Mouse (Mus musculus) 416B (cell line): ENCODE results near the gene Acsm4.
"Not testable (repeated sequence)": the region's sequence is repeated elsewhere in the genome, so short reads cannot be mapped to it uniquely, and the experiment has no call there.

Source experiments
- DNase-seq: peaks from one replicate; pipeline ENCODE4 v3.0.0; 2011; ENCODE audit warnings: low read depth

Gene Acsm4

DNA sequence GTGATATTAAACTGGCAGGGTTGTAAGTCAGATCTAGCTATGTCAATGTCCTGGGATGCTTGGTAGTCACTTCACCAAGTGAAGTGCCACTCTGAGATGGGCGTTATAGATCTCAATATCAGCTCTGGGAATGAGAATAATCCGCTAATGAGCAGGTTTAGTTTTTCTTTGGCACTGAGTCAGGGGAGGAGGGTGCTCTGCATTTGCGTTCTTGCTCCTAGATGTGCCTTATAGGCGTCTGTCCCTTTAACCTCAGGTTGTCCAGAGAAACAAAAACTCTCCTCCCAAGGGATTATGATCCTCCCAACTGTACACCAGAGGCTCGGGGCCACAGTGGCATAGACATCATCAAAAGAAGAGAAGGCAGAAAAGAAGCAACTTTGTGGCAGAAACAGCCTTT, at the start of gene Acsm4:
Gene Acsm4, plus strand, starts transcription at position 301 of the 400 bp plus-strand sequence.
- no peak for DNase-seq

- no peak for DNase-seq
These were observed 47.5 kb upstream of the Acsm4 start for GRCm38 (mm10) chr7:119642307-119642706.

- DNase-seq, result no peak
These were observed 21.9 kb upstream of the Acsm4 start for GRCm38 (mm10) chr7:119667893-119668292.

GRCm38 (mm10) chr7:119670395-119670794, 19.4 kb upstream of the Acsm4 start:
- no peak for DNase-seq

DNA sequence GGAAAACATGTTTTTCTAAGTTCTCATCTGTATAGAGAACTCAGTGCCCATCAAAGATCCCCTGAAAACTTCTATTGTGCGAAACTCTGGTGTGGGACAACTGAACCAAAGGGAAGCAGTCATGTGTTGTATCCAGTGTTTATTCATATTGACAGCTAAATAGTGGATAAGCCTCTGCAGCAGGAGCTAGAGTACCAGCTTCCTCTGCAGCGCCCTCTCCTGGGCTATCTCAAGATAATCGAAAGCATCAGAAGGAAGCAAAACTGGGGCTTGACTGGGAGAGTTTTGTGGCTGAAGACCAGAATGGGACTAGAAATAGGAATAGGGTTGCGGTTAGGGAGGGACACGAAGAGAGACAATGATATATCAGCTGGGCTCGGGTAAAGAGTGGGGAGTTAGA, 18.9 kb upstream of the Acsm4 start:
- peak; percentile 15 for DNase-seq

DNA sequence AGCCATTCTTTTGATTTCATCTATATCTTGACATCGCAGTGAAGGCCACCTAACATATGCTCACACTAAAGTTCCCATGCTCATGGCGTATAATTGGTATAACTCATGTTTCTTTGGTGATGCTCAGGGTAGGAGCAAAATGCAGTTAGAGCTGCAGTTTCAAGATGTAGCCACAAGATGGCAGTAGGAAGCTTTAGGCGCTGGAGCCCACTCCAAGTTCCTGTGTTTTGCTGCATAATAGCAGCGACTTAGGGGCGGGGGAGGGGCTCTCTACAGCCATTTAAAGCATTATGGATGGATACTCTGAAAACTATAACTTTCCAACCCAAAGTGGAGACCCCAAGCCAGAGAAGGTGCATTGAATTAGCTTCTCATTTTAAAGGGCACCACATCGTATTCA, 16.4 kb upstream of the Acsm4 start:
- DNase-seq, result peak; percentile 56

GRCm38 (mm10) chr7:119680107-119680506, 9.7 kb upstream of the Acsm4 start:
- no peak for DNase-seq

DNA sequence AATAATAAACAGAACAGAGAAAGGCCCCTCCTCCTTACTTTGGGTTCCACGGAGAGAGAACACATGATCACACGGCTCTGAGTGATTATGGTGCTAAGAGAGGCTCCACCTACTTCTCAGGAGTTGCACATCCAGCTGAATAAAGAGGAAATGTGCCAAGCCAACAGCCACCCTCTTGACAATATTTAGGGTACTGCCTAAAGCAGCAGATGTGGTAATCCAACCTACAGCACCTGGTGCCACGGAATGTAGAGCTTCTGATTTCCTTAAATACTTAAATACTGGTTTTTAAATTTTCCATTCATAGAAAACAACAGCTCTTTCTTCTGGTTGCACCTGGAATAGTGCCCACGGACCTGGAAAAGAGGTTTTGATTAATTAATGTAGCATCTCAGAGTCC, 7.1 kb upstream of the Acsm4 start:
- DNase-seq, result no peak

DNA sequence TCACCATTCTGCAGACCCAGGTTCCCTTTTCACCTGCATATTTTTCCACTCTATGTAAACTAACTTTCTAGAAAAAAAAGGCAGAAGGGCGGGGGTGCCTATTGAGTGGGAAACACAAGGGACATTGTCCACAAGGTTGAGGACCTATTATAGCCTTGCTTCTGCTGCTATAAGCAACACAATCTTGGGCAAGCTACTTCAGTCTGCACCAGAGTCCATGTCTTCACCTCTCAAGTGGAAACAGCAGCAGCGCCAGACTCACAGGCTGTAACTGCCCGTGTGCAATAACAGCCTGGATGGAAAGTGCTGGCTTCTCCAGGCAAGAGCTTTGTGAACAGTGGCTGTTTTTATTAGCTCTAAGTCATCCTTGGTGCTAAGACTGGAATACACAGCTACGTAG, 2.5 kb downstream of the Acsm4 start:
- DNase-seq, result no peak

GRCm38 (mm10) chr7:119694926-119695325, 5.1 kb downstream of the Acsm4 start:
- DNase-seq, result no peak

DNA sequence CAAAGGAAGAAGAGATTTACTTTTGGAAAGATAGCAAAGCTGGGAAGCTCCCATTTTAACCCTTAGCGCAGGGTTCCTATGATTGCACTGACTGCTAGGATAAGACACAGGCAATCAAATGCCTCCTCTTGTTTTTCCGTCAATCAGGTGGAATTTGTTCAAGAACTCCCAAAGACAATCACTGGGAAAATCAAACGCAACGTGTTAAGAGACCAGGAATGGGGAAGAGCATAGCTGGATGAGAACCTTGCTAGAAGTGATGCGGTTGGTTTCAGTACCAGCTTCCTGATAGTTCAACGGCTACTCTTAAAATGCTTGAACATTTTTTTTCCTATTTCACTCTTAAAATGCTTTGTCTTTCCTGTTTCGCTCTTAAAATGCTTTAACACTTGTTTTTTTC, 24.3 kb downstream of the Acsm4 start:
- DNase-seq, result no peak

DNA sequence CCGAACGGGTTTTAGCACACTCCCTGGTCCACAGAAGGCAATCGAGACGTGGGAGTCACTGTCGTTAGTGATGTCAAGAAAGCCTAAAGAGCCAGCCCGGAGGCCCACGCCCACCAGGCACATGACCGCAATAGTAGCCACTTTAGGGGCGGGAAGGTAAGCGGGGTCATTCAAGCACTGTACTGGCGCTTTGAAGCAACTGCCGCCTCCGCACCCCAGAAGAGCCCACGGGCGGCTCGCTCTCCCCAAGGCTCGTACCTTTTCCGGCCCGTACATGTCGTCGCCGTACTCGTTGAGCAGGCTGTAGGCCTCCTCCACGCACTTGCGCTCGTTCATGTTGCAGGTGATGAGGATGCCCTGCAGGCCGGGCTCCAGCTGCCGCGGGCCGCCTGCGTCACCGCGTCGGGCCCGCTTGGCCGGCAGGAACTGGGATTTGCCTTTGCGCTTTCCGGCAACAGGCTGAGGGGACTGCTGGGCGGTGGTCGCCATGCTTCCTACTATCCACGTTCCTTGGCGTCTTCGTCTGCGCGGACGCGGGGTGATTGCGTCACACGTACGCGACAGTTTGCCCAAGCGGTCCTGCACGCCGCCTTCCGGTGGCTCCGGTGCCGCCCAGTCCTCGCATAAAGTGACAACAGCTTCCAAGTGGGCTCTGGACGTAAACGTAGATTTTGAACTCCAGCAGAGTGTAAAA, 30.6 kb downstream of the Acsm4 start, which contains the start of gene Thumpd1:
Gene Thumpd1, minus strand, starts transcription at position 546 of the 694 bp plus-strand sequence.
- DNase-seq, result peak; percentile 93

DNA sequence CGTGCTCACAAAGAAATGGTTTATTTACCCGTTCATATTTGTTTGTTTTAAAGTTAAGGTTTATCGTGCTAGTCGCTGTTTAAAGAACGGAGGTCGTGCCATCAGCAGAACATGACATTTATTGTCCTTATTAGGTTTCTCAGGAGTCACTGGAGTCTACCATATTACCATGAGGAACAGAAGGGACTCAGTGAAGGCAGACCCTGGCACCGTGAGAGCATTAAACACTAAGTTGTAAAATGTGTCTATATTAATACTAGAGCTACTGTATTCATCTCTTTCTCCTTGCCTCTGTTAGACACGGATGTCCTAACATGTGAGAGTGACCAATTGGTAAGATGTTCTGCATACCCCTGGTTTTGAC, 31.1 kb downstream of the Acsm4 start:
- no peak for DNase-seq

GRCm38 (mm10) chr7:119727621-119728020, 37.8 kb downstream of the Acsm4 start:
- DNase-seq, result peak; percentile 91

GRCm38 (mm10) chr7:119731262-119731661, 41.4 kb downstream of the Acsm4 start:
- DNase-seq, result peak; percentile 50

DNA sequence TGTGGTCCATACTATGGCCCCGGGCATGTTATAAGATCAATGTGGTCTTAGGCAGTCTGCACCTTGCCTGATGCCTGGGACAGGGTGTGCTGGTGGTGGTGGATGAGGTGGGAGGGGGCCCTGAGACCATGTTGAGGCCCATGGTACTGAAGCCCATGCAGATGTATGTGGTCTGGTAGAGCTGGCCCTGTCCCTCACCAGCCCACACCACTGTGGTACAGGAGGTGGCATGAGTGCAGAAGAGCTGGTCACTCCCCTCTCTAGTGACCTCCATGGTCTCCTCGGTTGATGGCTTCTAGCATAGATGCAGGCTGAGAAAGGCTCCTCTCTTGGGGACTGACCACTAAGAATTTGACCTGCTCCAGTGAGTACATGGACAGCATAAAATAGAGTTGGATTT, 49.1 kb downstream of the Acsm4 start:
- no peak for DNase-seq

DNA sequence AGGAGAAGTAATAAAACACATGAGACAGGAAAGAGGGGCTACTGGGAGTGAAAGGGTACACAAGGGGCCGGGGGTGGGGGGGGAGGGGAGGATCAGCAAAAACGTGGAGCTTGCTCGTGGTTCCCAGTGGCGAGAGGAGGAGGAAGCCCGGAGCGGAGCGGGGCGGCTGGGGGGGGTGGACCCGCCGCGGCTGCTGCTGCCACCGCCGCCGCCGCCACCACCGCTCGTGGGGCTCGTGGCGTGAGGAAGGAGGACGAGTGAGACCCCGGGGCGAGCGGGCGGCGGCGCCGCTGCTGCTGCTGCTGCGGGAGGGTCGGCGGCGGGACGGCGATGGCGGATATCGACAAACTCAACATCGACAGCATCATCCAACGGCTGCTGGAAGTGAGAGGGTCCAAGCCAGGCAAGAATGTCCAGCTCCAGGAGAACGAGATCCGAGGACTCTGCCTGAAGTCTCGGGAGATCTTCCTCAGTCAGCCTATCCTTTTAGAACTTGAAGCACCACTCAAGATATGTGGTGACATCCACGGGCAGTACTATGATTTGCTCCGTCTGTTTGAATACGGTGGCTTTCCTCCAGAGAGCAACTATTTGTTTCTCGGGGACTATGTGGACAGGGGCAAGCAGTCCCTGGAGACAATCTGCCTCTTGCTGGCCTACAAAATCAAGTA, 50.1 kb downstream of the Acsm4 start:
- DNase-seq, result not testable (repeated sequence)

DNA sequence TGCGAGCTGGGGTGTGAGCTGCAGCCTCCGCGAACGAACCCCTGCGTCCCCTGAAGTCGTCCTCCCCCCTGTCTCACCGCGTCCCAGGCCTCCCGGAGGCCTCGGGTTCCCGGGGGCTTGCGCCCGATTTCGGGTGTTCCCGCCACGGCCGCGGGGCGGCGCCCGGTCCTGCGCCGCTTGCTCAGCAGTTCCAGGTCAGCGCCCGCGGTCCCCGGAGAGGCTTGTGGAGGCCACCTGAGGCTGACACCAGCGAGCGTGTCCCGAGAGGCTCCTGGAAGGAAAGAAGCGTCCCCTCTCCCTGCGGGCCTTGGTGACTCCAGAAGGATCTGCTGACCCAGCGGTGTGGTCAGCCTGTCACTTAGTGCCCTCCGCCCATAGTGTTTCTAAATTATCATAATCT, 54.5 kb downstream of the Acsm4 start:
- no peak for DNase-seq

DNA sequence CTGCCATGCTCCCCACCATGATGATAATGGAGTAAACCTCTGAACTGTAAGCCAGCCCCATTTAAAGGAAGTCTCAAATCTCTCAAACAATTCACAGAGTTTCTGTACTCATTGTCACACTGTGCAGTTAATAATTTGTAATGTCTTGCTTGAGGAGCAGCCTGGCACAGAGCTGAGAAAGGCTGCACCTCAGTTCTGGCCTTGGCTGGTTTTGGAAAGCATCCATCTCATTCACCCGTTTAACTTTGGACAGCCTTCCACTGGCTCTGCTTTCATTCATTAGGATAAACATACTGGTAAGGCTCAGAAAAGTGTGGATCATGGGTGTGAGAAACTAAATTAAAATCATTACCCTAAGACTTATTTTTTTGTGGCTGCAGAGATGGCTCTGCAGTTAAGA, 56.0 kb downstream of the Acsm4 start:
- no peak for DNase-seq

GRCm38 (mm10) chr7:119748761-119749160, 58.9 kb downstream of the Acsm4 start:
- no peak for DNase-seq

- DNase-seq, result no peak
These were observed 60.1 kb downstream of the Acsm4 start for GRCm38 (mm10) chr7:119749942-119750341.

DNA sequence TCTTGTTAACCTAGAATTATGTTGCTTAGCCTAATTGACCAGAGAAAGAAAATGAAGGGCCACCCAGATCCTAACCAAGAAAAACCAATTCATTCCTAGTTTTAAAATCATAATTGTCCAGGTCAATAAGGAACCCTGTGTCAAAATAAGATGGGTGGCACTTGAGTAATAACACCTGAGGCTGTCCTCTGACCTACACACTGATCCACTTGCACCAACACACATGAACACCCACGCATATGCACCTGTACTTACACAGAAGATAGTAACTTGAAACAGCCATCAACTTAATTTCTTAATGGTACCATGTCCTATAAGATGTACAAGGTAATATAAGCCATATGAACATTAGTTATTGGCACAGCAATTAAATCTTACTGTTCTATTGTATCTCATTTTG, 63.9 kb downstream of the Acsm4 start:
- no peak for DNase-seq

DNA sequence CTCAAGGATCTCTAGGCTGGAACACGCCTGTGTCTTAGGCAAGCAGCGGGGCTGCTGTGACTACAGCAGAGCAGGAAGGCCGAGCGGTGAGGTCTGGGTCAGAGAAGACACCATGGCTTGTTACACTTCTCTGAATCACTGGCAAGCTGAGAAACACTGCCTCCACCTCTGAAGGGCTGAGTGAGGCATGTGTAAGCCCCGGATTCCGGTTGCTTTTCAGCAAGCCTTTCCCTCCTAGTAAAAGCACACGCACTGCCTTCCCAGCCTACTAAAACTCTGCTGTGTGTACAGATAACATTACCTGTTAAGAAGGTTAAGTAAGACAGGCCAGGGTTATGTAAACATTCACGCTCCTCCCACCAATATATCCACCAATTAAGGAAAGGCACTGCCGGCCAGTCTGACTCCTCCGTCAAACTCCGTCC, 70.7 kb downstream of the Acsm4 start, which contains the start of gene Acsm3:
Gene Acsm3, plus strand, starts transcription at position 397 of the 425 bp plus-strand sequence.
- DNase-seq, result no peak
